ENCODE assay signal across 26 mouse cellular contexts in genomic region chr9:114522501-114522900, GRCm38 (mm10). TPM values are rescaled to one million over a fixed set of nuclear protein-coding genes. Genes with fewer than 3 reads are reported as not detected.
DNase-seq lines count a peak whose midpoint lies in the region; ATAC-seq and TF ChIP-seq lines count a peak whose summit lies in the region.
"Had no signal": no experiment of that assay in that cellular context is flagged by ENCODE, and none has a peak within 500 bp of the region (broad histone marks: within the 10 kb centered on the region; RNA-seq: fewer than 3 reads in every experiment).

No protein-coding gene starts in this region.

- no peaks in the 10 kb centered on the region for H3K9me3 ChIP-seq in liver, embryonic 12.5 days (replicated peaks)
- no peaks in the 10 kb centered on the region for H3K9me3 ChIP-seq in E14TG2a.4 (ENCODE audit: low read length)
- H3K9me3 ChIP-seq in liver, embryonic 14.5 days (ENCODE audit: control insufficient read depth, low read length) = no peaks in the 10 kb centered on the region
- H3K9me3 ChIP-seq: embryonic facial prominence, embryonic 15.5 days; forebrain, embryonic 10.5 days; heart, embryonic 13.5 days had no signal

- peaks cover 17% of the 10 kb centered on the region for H3K4me1 ChIP-seq in liver, embryonic 12.5 days
- H3K4me1 ChIP-seq in E14TG2a.4 (replicated peaks; ENCODE audit: low read depth, low read length) = peaks cover 97% of the 10 kb centered on the region
- H3K4me1 ChIP-seq in liver, embryonic 14.5 days (replicated peaks; ENCODE audit: control insufficient read depth in 2 of 2, insufficient read depth in 2 of 2, low read length in 1 of 2) = peaks cover 0 to 7% of the 10 kb centered on the region in 2 experiments; a peak in 1 of 4 replicates

- H3K4me2 ChIP-seq in liver, embryonic 12.5 days = no peak overlapping the region
- no peak overlapping the region for H3K4me2 ChIP-seq in liver, embryonic 14.5 days (ENCODE audit: low read depth)
- H3K4me2 ChIP-seq: embryonic facial prominence, embryonic 15.5 days; heart, embryonic 13.5 days had no signal

- no peak for TF ChIP-seq EP300 in liver, embryonic 14.5 days (IDR thresholded peaks at IDR 0.05; ENCODE audit: low read depth)

- H3K27me3 ChIP-seq in liver, embryonic 12.5 days (replicated peaks) = no peaks in the 10 kb centered on the region
- no peaks in the 10 kb centered on the region for H3K27me3 ChIP-seq in E14TG2a.4 (ENCODE audit: insufficient read depth, low read length)
- no peaks in the 10 kb centered on the region for H3K27me3 ChIP-seq in liver, embryonic 14.5 days (ENCODE audit: control insufficient read depth, insufficient read depth, low read length)
- H3K27me3 ChIP-seq: embryonic facial prominence, embryonic 15.5 days; heart, embryonic 13.5 days had no signal

- H3K27ac ChIP-seq in liver, embryonic 12.5 days = no peak overlapping the region
- no peak overlapping the region for H3K27ac ChIP-seq in liver, embryonic 14.5 days
- H3K27ac ChIP-seq: embryonic facial prominence, embryonic 15.5 days; forebrain, embryonic 10.5 days; heart, embryonic 13.5 days had no signal

- ATAC-seq in liver, embryonic 12.5 days = peak; percentile 61
- ATAC-seq in liver, embryonic 14.5 days (ENCODE audit: insufficient read depth) = peak; percentile 60
- ATAC-seq in megakaryocyte progenitor cell, adult 5-6 weeks (replicated peaks; ENCODE audit: poor library complexity) = peak; percentile 18; the same call in 1 of the 2 replicates
- ATAC-seq: forebrain, embryonic 14.5 days had no signal

- TF ChIP-seq CTCF in E14TG2a.4 (conservative IDR thresholded peaks at IDR 0.05; ENCODE audit: low read length) = no peak
- no peak for TF ChIP-seq CTCF in liver, embryonic 14.5 days (IDR thresholded peaks at IDR 0.05; ENCODE audit: low read depth)

- DNase-seq in liver = no peak
- peak in 1 of 3 experiments; percentile 20 for DNase-seq in liver, embryonic 14.5 days (ENCODE audit: low read depth in 3 of 3, low spot score in 3 of 3)
- no peak for DNase-seq in testis, postnatal 14 days (ENCODE audit: low spot score)
- DNase-seq in ovary, postnatal 14 days (ENCODE audit: low spot score) = no peak
- DNase-seq in urinary bladder, postnatal 14 days (ENCODE audit: low spot score) = no peak
- DNase-seq: adrenal gland, adult 2 months; adrenal gland, postnatal 25 days; cerebellum, adult 18-20 months; cerebellum, adult 9-11 months; embryo, embryonic 11 days; gastrocnemius, postnatal 36 days; heart, adult 11 months; heart, postnatal 36 days had no signal

- no peak overlapping the region for H3K4me3 ChIP-seq in liver, embryonic 12.5 days
- peak overlapping the region; percentile 20; the same call in 1 of the 2 replicates for H3K4me3 ChIP-seq in E14TG2a.4 (replicated peaks; ENCODE audit: low read length)
- H3K4me3 ChIP-seq in liver, embryonic 14.5 days (ENCODE audit: insufficient read depth in 1 of 2, low read depth in 2 of 2, low read length in 2 of 2) = no peak overlapping the region
- H3K4me3 ChIP-seq: embryonic facial prominence, embryonic 15.5 days; erythroblast, embryonic 14.5 days; forebrain, embryonic 10.5 days; heart, embryonic 13.5 days had no signal

- H3K36me3 ChIP-seq in liver, embryonic 12.5 days = no peaks in the 10 kb centered on the region
- H3K36me3 ChIP-seq in E14TG2a.4 (ENCODE audit: insufficient read depth, low read length) = peaks cover 74% of the 10 kb centered on the region
- no peaks in the 10 kb centered on the region for H3K36me3 ChIP-seq in liver, embryonic 14.5 days (replicated peaks; ENCODE audit: control insufficient read depth, insufficient read depth, low read depth)
- H3K36me3 ChIP-seq: embryonic facial prominence, embryonic 15.5 days; heart, embryonic 13.5 days had no signal

- WGBS in liver, embryonic 12.5 days (ENCODE audit: insufficient replicate concordance) = 75% methylated on average over 9 of the region's 9 CpGs
- WGBS in liver, embryonic 14.5 days (ENCODE audit: insufficient replicate concordance) = 65% methylated on average over 9 of the region's 9 CpGs

- no peak overlapping the region for H3K9ac ChIP-seq in liver, embryonic 12.5 days
- H3K9ac ChIP-seq in liver, embryonic 14.5 days (replicated peaks) = no peak overlapping the region
- H3K9ac ChIP-seq: embryonic facial prominence, embryonic 15.5 days; heart, embryonic 13.5 days had no signal

RNA-seq across cellular contexts. Expression of gene C130032M10Rik, which starts 7.0 kb away (rescaled TPM):
- polyA plus RNA-seq in liver, embryonic 12.5 days (2016; fragmentation: Nextera tagmentation; extraction: Ambion mirVana) = 0.18 and 0.22 TPM in 2 replicates
- polyA plus RNA-seq in liver, embryonic 14.5 days (2012; rRNA removed) = not detected in 2 replicates
- polyA plus RNA-seq in liver, embryonic 14.5 days (2014; fragmentation: Nextera tagmentation; extraction: Ambion mirVana) = not detected in 2 replicates
- not detected in 2 replicates for total RNA-seq in megakaryocyte progenitor cell, adult 5-6 weeks (2015)
- not detected in 2 replicates for total RNA-seq in megakaryocyte progenitor cell, adult 5-6 weeks (2017)
- total RNA-seq: adrenal gland, postnatal 25 days; gastrocnemius, adult 8-10 months; gastrocnemius, postnatal 36 days; heart, postnatal 36 days had no signal
- polyA plus RNA-seq: adrenal gland, adult 2 months; C2C12; embryonic facial prominence, embryonic 11.5 days; erythroblast, embryonic 14.5 days; forebrain, embryonic 14.5 days; hindbrain, embryonic 11.5 days had no signal

RNA-seq across cellular contexts. Expression of gene Ccr4, which starts 17.8 kb away (rescaled TPM):
- not detected in 2 replicates for polyA plus RNA-seq in liver, embryonic 12.5 days (2016; fragmentation: Nextera tagmentation; extraction: Ambion mirVana)
- not detected in 2 replicates for polyA plus RNA-seq in liver, embryonic 14.5 days (2012; rRNA removed)
- not detected in 2 replicates for polyA plus RNA-seq in liver, embryonic 14.5 days (2014; fragmentation: Nextera tagmentation; extraction: Ambion mirVana)
- not detected in 2 replicates for total RNA-seq in megakaryocyte progenitor cell, adult 5-6 weeks (2015)
- total RNA-seq in megakaryocyte progenitor cell, adult 5-6 weeks (2017) = not detected in 2 replicates
- total RNA-seq: adrenal gland, adult 2 months; adrenal gland, postnatal 25 days; gastrocnemius, adult 8-10 months; gastrocnemius, postnatal 36 days; heart, postnatal 36 days had no signal
- polyA plus RNA-seq: adrenal gland, adult 2 months; C2C12; embryonic facial prominence, embryonic 11.5 days; erythroblast, embryonic 14.5 days; forebrain, embryonic 10.5 days; forebrain, embryonic 14.5 days; heart, embryonic 13.5 days; heart, postnatal 0 days; hindbrain, embryonic 11.5 days had no signal

RNA-seq across cellular contexts. Expression of gene Trim71, which starts 41.7 kb away (rescaled TPM):
- polyA plus RNA-seq in liver, embryonic 12.5 days (2016; fragmentation: Nextera tagmentation; extraction: Ambion mirVana) = 1.7 and 2.0 TPM in 2 replicates
- 0.61 and 0.74 TPM in 2 replicates for polyA plus RNA-seq in liver, embryonic 14.5 days (2012; rRNA removed)
- polyA plus RNA-seq in liver, embryonic 14.5 days (2014; fragmentation: Nextera tagmentation; extraction: Ambion mirVana) = 0.62 and 0.82 TPM in 2 replicates
- 0.02 TPM in 1 of 2 replicates, not detected in the other for total RNA-seq in megakaryocyte progenitor cell, adult 5-6 weeks (2015)
- not detected in 2 replicates for total RNA-seq in megakaryocyte progenitor cell, adult 5-6 weeks (2017)
- total RNA-seq: adrenal gland, adult 2 months; gastrocnemius, adult 8-10 months; gastrocnemius, postnatal 36 days; heart, postnatal 36 days had no signal
- polyA plus RNA-seq: adrenal gland, adult 2 months; erythroblast, embryonic 14.5 days; heart, postnatal 0 days had no signal
